In genomic region chr8:83177317-83178195, GRCm38 (mm10) we compare ENCODE assay signal across 8 mouse cellular contexts. TPM values are rescaled to one million over a fixed set of nuclear protein-coding genes. Genes with fewer than 3 reads are reported as not detected.
DNase-seq lines count a peak whose midpoint lies in the region; ATAC-seq and TF ChIP-seq lines count a peak whose summit lies in the region.

No protein-coding gene starts in this region.

- no peak for TF ChIP-seq CTCF in embryonic fibroblast, embryonic 13.5 days (IDR thresholded peaks at IDR 0.05; ENCODE audit: borderline replicate concordance, insufficient read depth, low read length)

- 28% methylated on average over 11 of the region's 11 CpGs for WGBS in kidney, embryonic 15.5 days
- WGBS in hindbrain, embryonic 15.5 days = 22% methylated on average over 11 of the region's 11 CpGs

- no peaks in the 10 kb centered on the region for H3K36me3 ChIP-seq in kidney, embryonic 15.5 days
- no peaks in the 10 kb centered on the region for H3K36me3 ChIP-seq in hindbrain, embryonic 15.5 days

- no peaks in the 10 kb centered on the region for H3K9me3 ChIP-seq in kidney, embryonic 15.5 days (replicated peaks)
- H3K9me3 ChIP-seq in hindbrain, embryonic 15.5 days = no peaks in the 10 kb centered on the region

- H3K27ac ChIP-seq in kidney, embryonic 15.5 days = no peak overlapping the region
- H3K27ac ChIP-seq in embryonic fibroblast, embryonic 13.5 days (ENCODE audit: insufficient read depth, low read length) = 0 out of 2 replicates have a peak overlapping the region, but pooled peaks have one; percentile 4
- no peak overlapping the region for H3K27ac ChIP-seq in hindbrain, embryonic 15.5 days (replicated peaks)

- 0 out of 2 replicates have a peak, but pooled peaks have one; percentile 30 for ATAC-seq in kidney, embryonic 15.5 days (replicated peaks; ENCODE audit: low FRiP score)
- ATAC-seq in hindbrain, embryonic 15.5 days (ENCODE audit: low FRiP score, low read depth) = 0 out of 2 replicates have a peak, but pooled peaks have one; percentile 49
- ATAC-seq in monocyte, adult 5-6 weeks (replicated peaks; ENCODE audit: insufficient number of reproducible peaks, low FRiP score, low TSS enrichment, poor library complexity, severe bottlenecking) = 0 out of 2 replicates have a peak, but pooled peaks have one; percentile 40

- no peak for DNase-seq in kidney, postnatal 4 days
- no peak for DNase-seq in layer of hippocampus, adult 8-10 months (ENCODE audit: low spot score in 2 of 2)
- no peak for DNase-seq in layer of hippocampus, adult 9-11 months
- DNase-seq in MN1 (ENCODE audit: low spot score) = no peak

- no peak overlapping the region for H3K4me3 ChIP-seq in kidney, embryonic 15.5 days (replicated peaks)
- no peak overlapping the region for H3K4me3 ChIP-seq in embryonic fibroblast, embryonic 13.5 days (ENCODE audit: insufficient read depth, low read length)
- no peak overlapping the region for H3K4me3 ChIP-seq in hindbrain, embryonic 15.5 days

- H3K9ac ChIP-seq in kidney, embryonic 15.5 days = no peak overlapping the region
- no peak overlapping the region for H3K9ac ChIP-seq in hindbrain, embryonic 15.5 days

- peaks cover 15% of the 10 kb centered on the region for H3K4me1 ChIP-seq in kidney, embryonic 15.5 days
- no peaks in the 10 kb centered on the region; the same call in 1 of the 2 replicates for H3K4me1 ChIP-seq in embryonic fibroblast, embryonic 13.5 days (ENCODE audit: control insufficient read depth, insufficient read depth, low read length)
- H3K4me1 ChIP-seq in hindbrain, embryonic 15.5 days (replicated peaks) = peaks cover 29% of the 10 kb centered on the region

- no peak overlapping the region for H3K4me2 ChIP-seq in kidney, embryonic 15.5 days
- H3K4me2 ChIP-seq in hindbrain, embryonic 15.5 days = no peak overlapping the region

- H3K27me3 ChIP-seq in kidney, embryonic 15.5 days = no peaks in the 10 kb centered on the region
- H3K27me3 ChIP-seq in hindbrain, embryonic 15.5 days = no peaks in the 10 kb centered on the region

- TF ChIP-seq POLR2A in embryonic fibroblast, embryonic 13.5 days (IDR thresholded peaks at IDR 0.05; ENCODE audit: low read depth, low read length) = no peak

RNA-seq across cellular contexts. Expression of gene Gm10645, which starts 11.6 kb away (rescaled TPM):
- polyA plus RNA-seq in kidney, embryonic 15.5 days (2015; fragmentation: Nextera tagmentation; extraction: Ambion mirVana) = 1.0 and 1.1 TPM in 2 replicates
- polyA plus RNA-seq in embryonic fibroblast, embryonic 13.5 days (2011; ENCODE audit: insufficient read length, low read depth, missing spikeins) = 0.45 TPM in 1 of 2 replicates, not detected in the other
- polyA plus RNA-seq in hindbrain, embryonic 15.5 days (2015; fragmentation: Nextera tagmentation; extraction: Ambion mirVana) = 8.1 and 8.9 TPM in 2 replicates
- total RNA-seq in monocyte, adult 5-6 weeks (2017) = 0.87 to 2.1 TPM (median 2.0 TPM) in 3 replicates
- total RNA-seq in layer of hippocampus, adult 8-10 months (2022) = 1 to 10 TPM in 3 of 4 experiments, under 1 TPM in 1; 0.59 to 1.6 (median 1.3) TPM

RNA-seq across cellular contexts. Expression of gene Tbc1d9, which starts 12.4 kb away (rescaled TPM):
- polyA plus RNA-seq in kidney, embryonic 15.5 days (2015; fragmentation: Nextera tagmentation; extraction: Ambion mirVana) = 1.8 and 1.9 TPM in 2 replicates
- 5.4 and 8.0 TPM in 2 replicates for polyA plus RNA-seq in embryonic fibroblast, embryonic 13.5 days (2011; ENCODE audit: insufficient read length, low read depth, missing spikeins)
- 15.7 and 17.0 TPM in 2 replicates for polyA plus RNA-seq in hindbrain, embryonic 15.5 days (2015; fragmentation: Nextera tagmentation; extraction: Ambion mirVana)
- total RNA-seq in monocyte, adult 5-6 weeks (2017) = 13.9 to 21.4 TPM (median 17.8 TPM) in 3 replicates
- 10 to 100 TPM; 64.9 to 68.6 (median 65.5) TPM for total RNA-seq in layer of hippocampus, adult 8-10 months (2022)
